Mouse (Mus musculus) brain, embryonic 14.5 days (tissue): ENCODE results near the gene Hist1h1e.
A peak's percentile ranks its signal among the peaks of the same experiment; 100 is the strongest.

ENCODE experiments used
- CTCF ChIP-seq: fragments of 200-500 bp; IDR thresholded peaks from 2 replicates; pipeline ENCODE4 v1.5.1; 2012; ENCODE audit warnings: inconsistent platforms, mild to moderate bottlenecking, moderate library complexity, borderline replicate concordance; ENCODE audit not compliant: insufficient read depth, insufficient read length; ENCODE audit errors: extremely low read depth
- POLR2A ChIP-seq: fragments of 200-500 bp; IDR thresholded peaks from 2 replicates; pipeline ENCODE4 v1.6.1; 2012; ENCODE audit warnings: mild to moderate bottlenecking, inconsistent platforms, borderline replicate concordance; ENCODE audit not compliant: poor library complexity, insufficient read depth, insufficient read length, severe bottlenecking; ENCODE audit errors: extremely low read depth

DNA sequence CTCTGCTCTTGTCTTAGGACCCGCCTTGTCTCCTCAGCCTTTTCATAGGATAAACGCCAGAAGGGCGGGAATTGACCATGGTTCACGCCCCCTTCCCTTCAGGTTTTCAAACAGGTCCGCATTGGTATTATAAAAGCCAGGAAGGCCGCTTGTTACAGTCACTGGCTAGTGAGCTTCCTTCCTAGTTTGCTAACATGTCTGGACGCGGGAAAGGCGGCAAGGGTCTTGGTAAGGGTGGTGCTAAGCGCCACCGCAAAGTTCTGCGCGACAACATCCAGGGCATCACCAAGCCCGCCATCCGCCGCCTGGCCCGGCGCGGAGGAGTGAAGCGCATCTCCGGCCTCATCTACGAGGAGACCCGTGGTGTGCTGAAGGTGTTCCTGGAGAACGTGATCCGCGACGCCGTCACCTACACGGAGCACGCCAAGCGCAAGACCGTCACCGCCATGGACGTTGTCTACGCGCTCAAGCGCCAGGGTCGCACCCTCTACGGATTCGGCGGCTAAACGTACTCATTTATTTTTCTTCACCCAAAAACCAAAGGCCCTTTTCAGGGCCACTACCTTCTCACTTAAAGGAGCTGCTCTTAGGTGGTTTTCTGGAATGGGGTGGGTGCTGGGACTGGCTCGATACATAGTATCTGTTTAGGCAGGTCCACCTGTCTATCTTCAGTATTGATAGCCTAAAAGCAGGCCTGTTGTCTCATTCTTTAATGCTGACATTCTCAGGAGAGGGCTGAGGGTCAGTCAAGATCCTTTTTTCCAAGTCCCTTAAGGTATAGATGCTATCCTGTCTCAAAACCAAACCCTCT lies 40.7 kb downstream of the Hist1h1e start, which contains the start of gene Hist1h4d:
- TF ChIP-seq CTCF, result no peak
- peak; percentile 86; the same call in 1 of the 2 replicates for TF ChIP-seq POLR2A
